Mouse (Mus musculus) T-helper 17 cell (primary cell): ENCODE measurements around the gene Tob1.

Experiments
- in situ Hi-C, 2 experiments: fragments of 300-600 bp; cut with MboI, MseI; formaldehyde crosslinking; loops; 1 replicate in 1 of 2; 2 replicates in 1 of 2; pipeline ENCODE4 v1.15.1; 2025; ENCODE audit warnings: high pct_unique_total_duplicates in 2 of 2

Tob1 gene

DNA sequence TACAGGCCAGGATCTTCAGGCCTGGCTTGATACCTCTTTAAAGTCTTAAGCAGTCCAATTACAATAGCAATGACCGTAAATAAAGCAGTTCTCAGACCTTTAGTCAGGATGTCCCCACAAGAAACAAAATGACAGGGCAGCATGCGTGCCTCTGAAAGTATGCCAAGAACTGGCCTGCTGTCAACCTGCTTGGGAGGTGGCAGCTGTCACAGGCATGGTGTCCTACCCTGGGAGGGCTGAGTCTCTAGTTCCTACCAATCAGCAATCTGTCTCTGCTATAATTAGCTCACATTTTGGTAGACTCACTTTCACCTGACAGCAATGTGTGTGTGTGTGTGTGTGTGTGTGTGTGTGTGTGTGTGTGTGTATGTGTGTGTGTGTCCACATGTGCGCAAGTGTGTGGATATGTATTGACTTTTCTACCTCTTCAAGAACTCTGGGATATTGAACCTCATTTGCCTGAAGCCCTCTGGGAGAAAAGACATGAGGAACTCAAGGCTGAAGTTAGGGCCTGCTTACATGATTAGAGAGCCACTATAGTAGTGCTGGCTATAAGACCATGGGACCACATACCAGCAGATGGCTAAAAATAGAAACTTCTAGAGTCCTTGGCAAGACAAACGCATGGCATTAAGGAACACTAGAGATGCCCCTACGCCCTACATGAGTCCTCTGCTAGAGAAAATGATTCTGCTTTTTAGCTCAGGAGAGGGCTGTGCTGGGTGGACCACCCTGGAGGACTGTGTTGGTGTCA is 18.1 kb downstream of the Tob1 start:
- in situ Hi-C loops: no loop called here

- in situ Hi-C loops: no loop called here
Observed at GRCm38 (mm10) chr11:94230244-94230643, 19.0 kb downstream of the Tob1 start.

DNA sequence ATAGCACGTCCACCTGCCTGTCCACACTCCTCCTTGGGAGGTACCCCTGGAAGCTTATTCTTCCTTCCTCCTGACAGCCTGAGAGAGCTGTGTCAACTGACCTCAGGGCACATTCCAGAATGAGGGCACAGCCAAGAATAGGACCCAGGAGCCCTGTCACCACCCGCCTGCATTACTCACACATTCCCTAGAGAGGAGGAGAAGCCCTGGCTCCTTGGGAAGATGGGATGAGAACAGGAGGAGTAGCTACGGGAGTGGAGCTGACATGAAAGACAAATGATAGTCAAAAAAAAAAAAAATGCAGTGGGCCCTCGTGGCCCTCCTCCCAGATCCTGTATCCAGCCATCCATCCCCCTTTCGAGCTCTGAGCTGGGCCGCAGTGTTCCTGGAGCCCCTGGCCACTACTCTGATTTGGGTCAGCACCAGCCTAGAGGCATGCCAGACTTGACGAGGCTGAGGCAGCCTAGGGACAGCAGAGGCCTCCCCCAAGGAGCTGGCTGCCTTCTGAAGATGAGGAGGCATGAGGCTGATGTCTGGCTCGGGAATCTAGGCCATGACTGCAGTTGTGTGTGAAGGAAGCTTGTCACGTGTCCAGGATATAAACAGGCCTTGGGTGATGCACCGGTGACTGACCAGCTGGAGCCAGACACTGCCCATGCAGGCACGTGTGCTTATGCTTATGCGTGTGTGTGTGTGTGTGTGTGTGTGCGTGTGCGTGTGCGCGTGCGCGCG is 20.7 kb downstream of the Tob1 start:
- in situ Hi-C loops: no loop called here

DNA sequence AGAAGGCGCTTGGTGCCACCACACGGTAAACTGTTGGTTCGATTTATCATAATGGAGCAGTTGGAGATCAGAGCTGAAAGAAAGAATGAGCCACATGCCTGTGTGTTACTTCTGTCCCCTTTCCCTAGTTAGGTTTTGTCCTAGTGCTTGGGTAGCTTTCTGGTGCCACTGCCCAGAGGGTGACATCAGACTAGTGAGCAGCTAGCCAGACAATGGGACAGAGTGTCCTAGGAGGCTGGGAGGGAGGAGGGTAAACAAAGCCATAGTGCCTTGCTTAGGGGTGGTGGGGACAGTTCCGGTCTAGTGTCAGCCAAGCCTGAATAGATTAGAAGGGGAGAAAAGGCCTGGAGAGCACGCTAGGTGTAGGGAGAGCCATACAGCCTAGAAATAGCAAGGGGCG is 22.2 kb downstream of the Tob1 start:
- in situ Hi-C loops: no loop called here

DNA sequence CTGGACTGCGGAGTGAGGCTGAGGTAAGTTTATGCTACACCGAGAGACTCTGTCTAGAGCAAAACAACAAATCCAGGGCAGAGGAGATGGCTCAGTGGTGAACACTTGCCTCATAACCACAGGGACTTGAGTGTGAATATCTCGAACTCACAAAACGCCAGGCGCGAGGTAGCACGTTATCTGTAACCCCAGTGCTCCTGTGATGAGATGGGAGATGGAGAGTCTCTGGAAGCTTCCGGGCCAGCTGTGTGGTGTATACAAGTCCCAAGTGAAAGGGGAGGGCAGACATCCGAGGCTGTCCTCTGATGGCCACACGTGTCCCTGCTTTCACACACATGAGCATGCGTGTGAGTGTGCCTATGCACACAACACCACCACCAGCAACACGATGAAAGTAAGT is 23.1 kb downstream of the Tob1 start:
- in situ Hi-C loops: no loop called here

GRCm38 (mm10) chr11:94234857-94235256 is 23.6 kb downstream of the Tob1 start:
- in situ Hi-C loops: loop anchor here (5.0 kb wide), 2 partner anchors 37 to 247 kb away; no protein-coding TSS in a partner anchor

DNA sequence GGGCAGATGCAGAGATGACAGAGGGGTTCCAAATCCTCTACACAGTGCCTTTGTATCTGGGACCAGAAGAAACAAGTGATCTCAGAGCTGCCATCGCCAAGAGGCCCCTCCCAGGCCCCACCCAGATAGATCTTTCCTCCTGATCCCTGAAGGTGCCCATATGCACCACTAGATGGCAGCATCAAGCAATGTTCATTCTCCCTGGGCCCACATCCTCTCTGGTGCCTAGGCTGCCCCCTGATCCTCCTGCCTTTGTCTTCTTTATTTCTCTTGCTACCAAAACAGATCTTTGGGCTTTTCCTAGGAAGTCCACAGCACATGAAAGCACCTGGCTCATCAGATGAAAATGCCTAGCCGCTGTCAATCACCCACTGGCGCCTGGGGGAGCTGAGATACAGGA is 24.8 kb downstream of the Tob1 start:
- in situ Hi-C loops: loop anchor here (5.0 kb wide), 2 partner anchors 36 to 246 kb away; no protein-coding TSS in a partner anchor

GRCm38 (mm10) chr11:94238786-94239185 is 27.5 kb downstream of the Tob1 start:
- in situ Hi-C loops: loop anchor here (5.0 kb wide), 2 partner anchors 34 to 244 kb away; no protein-coding TSS in a partner anchor

DNA sequence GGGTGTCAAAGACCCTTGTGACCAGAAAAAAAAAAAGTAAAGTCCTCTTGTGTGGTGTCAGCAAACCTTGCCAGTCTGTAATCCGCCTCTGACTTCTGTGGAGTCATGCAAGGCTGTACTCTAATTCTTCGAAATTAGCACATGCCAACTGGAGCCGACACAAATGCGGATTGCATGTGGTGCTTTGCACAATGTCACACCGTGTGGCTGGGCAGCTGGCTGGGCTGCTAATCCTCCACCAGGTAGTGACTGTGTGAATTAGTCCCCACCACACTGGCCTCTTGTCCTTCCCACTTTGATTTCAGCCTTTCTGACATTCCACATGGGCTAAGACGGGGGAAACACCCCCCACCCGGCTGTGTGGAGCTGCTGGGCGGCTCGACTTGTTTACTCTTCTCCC is 28.5 kb downstream of the Tob1 start:
- in situ Hi-C loops: loop anchor here (5.0 to 10.0 kb wide), 3 partner anchors 33 to 255 kb away; partner anchors contain the start of gene Epn3 (in 1 of the 2)

DNA sequence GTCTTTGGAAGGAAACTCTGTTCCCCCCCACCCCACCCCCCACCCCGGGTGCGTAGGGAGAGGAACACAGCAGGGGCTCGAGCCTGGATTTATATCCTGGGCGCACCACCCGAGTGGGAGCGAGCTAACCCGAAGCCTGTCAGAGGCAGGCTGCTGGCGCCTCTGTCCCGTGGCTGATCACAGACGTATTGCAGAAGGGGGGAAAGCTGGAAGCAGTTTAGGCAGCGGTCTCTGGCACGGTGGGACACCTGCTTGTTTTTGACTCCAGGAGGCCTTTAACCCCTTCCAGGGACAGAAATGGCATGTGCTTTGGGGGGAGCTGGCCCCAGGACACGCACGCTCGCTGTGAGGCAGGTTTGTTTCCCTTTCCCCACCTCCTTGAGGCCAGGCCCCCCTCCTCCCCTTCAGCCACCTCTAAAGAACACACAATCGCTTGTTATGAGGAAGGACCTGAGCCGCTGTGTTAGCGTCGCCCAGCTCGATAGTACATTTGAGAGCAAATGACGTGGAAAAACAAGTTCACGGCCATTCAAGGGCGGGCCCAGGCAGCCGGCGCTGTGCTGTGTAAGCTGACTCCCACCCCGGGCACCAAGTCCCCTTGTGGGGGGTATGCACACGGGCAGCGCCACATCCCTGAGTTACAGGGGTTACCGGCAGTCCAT is 31.6 kb downstream of the Tob1 start:
- in situ Hi-C loops: loop anchor here in 1 of 2 experiments (10.0 kb wide), 1 partner anchor 252 kb away; the partner anchor contains the start of gene Epn3

DNA sequence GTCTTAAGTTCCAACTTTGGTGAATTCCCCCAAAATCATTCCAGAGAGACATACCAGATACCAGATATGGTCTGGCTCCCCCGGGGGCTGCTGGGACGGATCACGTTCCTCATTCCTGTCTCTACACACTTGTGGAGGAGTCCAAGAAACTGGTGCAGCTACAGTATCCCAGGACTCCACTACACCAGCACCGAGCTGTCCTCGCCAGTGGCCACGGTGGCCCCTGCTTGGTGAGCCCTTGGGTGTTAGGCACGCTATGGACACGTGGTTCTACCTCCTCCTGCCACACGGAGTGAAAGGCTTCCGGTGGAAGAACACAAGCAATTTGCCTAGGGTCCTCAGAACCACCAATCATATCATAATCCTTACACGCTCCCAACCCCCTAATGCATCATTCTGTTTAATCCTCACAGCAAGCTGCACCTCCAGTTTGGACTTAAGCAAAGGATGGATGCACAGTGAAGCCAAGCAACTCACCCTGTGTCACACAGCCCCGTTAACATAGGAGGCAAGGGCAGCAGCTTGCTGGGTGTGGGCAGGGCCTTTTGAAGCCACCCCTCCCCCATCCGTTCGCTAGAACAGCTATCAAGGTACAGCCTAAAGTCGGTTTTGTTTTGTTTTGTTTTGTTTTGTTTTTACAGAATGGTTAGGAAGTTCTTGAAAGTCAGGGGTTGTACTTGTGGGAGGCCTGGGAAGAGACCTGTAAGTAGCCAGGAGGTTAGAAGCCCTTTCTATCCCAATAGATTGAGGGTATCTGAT is 32.3 kb downstream of the Tob1 start:
- in situ Hi-C loops: loop anchor here in 1 of 2 experiments (10.0 kb wide), 1 partner anchor 251 kb away; the partner anchor contains the start of gene Epn3

DNA sequence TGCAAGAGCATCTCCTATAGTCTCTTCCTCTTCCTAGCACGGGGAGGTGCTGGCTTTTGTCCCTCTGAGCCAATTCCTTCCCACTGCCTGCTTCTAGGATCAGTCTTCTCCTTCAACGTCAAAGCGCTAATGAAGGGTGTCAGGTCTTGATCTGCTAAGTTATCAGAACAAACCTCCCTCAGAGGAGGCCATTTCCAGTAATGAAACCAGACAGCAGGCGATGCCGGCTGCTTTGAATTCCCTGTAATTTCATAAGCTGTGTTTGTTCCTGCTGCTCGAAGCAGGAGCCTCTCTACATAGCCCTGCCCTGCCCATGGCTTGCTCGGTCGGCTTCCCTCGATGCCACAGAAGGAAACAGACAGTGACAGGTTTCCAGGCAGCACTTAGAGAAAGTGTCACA is 33.1 kb downstream of the Tob1 start:
- in situ Hi-C loops: loop anchor here in 1 of 2 experiments (10.0 kb wide), 1 partner anchor 250 kb away; the partner anchor contains the start of gene Epn3

DNA sequence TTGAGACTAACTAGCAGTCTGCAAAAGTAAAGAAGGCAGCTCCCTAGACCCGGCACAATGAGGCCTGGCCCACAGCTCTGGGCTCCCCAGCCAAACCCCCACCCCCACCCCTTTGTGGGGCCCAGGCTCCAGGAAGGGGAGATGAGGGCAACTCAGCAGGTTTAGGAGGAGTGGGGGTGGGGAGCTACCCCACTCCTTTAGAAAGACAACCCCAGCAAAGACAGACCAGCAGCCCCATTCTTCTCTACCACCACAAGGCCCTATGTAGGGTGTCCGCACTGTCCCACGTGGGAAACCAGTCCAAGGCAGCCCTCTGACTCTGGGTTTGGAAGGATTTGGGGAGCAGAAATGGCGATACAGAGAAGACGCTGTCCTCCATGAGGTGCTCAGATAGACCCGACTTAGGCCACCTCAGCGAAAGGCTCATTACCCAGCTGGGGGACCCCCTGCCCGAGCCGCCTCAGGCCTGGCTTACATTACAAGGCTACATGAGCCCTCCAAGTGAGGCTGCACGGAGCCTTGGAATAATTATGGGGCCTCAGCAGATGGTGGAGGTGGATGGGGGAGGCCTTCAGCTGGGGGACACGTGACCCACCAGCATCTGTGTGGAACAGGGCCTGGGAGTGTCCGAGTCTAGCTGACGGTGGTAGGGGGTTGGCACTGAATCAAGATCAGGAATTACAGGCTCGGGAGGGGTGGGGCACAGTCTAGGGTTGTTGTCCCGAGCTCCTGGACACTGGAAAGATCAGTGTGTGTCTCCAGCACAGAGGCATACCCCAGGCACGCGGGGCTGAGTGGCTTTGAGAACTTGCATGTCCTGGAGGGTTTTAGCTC is 34.9 kb downstream of the Tob1 start, which contains the start of gene Wfikkn2:
Gene Wfikkn2, minus strand, starts transcription at position 51 of the 834 bp plus-strand sequence.
- in situ Hi-C loops: loop anchor here in 1 of 2 experiments (10.0 kb wide), 1 partner anchor 249 kb away; the partner anchor contains the start of gene Epn3

- in situ Hi-C loops: loop anchor here in 1 of 2 experiments (10.0 kb wide), 1 partner anchor 248 kb away; the partner anchor contains the start of gene Epn3
Observed at GRCm38 (mm10) chr11:94246789-94247061, 35.5 kb downstream of the Tob1 start.

GRCm38 (mm10) chr11:94253156-94253555 is 41.9 kb downstream of the Tob1 start:
- in situ Hi-C loops: no loop called here

DNA sequence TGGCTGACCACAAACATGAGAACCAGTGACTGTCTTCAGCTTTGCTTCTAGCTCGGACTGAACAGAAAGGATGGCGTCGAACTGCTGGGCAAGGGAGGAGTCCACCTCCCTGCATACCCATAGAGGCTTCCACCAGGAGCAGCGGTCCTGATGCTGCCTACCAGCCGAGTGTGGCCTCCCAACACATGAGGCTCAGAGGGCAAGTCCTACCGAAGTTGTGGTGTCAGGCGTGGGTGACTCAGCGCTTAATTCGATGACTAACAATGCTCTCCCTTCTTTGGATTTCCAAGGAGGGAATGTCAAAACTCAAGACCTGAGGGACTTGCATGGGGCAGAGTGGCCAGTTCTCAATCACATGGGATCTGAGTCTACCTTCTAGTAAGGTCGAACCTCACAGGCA is 42.4 kb downstream of the Tob1 start:
- in situ Hi-C loops: no loop called here

DNA sequence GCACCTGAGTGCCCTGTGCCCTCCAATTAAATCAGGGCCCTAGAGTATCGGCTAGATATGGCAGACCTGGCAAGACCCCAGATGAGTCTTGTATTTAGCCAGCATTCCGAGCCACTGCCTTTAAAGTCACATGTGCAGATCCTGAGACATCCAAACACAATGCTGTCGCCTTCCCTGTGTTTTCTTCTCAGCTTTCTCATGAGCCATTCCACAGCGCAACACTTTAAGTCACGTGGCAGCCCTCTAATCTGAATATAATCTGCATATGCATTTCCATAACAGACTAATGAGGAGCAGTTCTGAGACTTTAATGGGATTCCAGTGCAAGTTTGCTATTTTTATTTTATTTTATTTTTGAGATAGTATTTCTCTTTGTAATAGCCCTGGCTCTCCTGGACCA is 44.5 kb downstream of the Tob1 start:
- in situ Hi-C loops: no loop called here

- in situ Hi-C loops: no loop called here
Observed at GRCm38 (mm10) chr11:94257987-94258386, 46.7 kb downstream of the Tob1 start.

DNA sequence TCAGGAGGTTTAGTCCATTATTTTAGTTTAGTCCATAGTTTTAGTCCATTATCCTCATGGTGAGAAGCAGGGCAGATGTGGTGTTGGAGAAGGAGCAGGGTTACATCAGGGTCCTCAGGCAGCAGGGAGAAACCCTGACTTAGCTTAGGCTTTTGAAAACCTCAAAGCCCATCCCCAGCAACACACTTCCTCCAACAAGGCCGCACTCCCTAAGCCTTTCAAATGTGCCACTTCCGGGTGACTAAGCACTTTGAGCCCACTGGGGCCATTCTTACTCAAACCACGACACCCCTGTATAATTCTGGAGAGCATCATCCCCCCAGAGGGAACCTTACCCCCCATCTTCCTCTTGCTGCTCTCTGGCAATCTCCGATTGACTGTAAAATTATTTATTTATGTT is 48.6 kb downstream of the Tob1 start:
- in situ Hi-C loops: no loop called here
